Mouse (Mus musculus) thymus, postnatal 10 days (tissue): ENCODE measurements around the gene Olfr480.

Experiments used
- DNase-seq, 2 experiments: peaks; one replicate each; pipeline ENCODE4 v3.0.0; 2021; ENCODE audit warnings: low spot score in 2 of 2

Olfr480 gene

GRCm38 (mm10) chr7:108067246-108067645 lies at the start of gene Olfr480:
Gene Olfr480 (minus strand): TSS chr7:108067346.
- DNase-seq, result no peak

DNA sequence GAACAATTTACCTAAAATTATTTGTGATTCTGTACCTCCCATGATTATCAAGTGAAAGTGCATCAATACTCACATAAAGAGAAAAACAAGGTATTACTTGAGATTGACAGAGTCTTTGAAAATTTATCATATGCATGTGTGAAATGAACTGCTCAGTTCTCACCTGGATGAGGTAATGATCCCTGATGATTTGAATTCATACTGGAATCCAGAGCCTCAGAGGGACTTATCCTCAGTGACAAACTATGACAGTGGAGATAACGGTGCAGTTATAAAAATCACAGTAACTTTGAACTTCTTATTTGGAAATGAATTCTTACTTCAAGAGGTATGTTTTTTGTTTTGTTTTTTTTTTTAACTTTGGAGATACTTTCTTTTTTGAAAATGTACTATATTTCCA lies 33.4 kb upstream of the Olfr480 start, which contains the start of gene Olfr483:
Olfr483 (plus strand) TSS at position 301 of the 400 bp plus-strand sequence.
- no peak for DNase-seq

DNA sequence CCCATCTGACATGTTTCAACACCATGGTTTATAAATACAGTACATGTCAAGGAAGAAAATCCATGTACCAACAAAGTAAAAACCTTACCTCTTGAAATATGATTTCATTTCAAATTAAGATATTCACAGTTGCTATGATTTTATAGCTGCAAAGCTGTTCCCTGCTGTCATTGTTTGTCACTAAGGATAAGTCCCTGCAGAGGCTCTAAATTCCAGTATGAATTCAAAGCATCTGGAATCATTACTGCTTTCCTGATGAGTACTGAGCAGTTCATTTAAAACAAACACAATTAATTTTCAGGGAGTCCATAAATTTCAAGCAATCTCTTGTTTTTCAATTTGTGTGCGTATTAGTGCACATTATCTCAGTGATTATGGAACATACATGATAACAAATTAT lies 30.3 kb upstream of the Olfr480 start, which contains the start of gene Olfr482:
Olfr482 (minus strand) TSS at position 101 of the 400 bp plus-strand sequence.
- DNase-seq, result no peak

DNA sequence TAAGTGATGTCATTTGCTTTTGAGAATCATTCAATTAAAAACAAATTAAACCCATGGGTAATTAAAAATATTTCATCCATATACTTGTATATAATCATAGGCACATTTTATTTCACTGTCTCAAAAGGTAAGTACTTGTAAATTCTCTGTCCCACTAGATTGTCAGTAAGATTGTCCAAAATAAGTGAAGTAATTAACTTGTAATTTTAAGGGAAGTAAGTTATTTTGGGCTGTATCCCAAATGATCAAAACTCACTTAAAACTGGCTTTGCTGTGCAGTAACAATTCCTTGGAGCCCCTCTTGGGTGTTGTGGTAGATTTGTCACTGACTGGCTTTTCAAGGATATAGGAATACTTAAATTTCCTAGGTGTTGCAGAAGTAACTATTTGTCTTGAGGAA lies 12.4 kb upstream of the Olfr480 start, which contains the start of gene Olfr481:
Olfr481 (plus strand) TSS at position 301 of the 400 bp plus-strand sequence.
- no peak for DNase-seq

DNA sequence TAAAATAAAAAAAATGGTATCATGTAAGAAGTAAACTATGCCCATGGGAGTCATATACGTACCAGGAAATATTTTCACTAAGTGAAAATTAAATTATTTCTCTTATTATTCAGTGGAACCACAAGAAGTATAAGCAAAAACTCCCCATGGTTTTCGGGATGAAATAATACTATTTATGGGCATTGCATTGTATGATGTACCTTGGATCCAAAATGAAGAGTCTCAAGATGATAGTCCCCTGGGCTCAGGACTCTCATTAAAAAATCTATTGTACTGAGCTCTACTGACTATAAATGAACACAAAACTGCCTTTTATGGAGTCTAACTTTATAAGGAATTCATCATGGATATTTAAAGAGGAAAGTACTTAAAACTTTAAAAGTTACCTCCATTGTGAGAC lies 16.8 kb downstream of the Olfr480 start, which contains the start of gene Olfr479:
Olfr479 (plus strand) TSS at position 301 of the 400 bp plus-strand sequence.
- DNase-seq, result no peak

DNA sequence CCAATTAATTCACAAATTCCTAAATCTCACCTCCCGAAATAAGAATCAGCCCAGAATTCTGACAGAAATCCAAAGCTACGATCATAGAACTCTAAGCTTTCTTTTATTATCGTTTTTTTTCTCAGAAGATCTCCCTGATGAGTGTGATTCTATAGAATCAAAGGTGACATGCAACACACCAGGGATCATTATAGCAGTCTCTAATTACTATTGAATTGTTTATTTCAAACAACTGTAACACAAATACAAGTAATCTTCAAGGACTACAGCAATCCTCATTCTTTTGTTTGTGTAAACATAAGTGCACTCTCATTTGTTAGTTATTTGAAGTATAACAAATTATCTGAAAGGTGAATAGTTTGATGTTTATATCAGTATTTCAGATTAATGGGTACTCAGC lies 33.3 kb downstream of the Olfr480 start, which contains the start of gene Olfr478:
Olfr478 (minus strand) TSS at position 101 of the 400 bp plus-strand sequence.
- DNase-seq, result no peak
